Mouse (Mus musculus): ENCODE measurements at regions not wholly inside any gene's neighbourhood (a gene's known extent, or its start where the extent isn't known, plus 50 kb on each side); places are given as distances from the start of the nearest gene placed in this dataset.
"Not testable (repeated sequence)": the region's sequence is repeated elsewhere in the genome, so short reads cannot be mapped to it uniquely, and the experiment has no call there.

GRCm38 (mm10) chr2:3864872-3865271 is 152.6 kb upstream of the Frmd4a start:
- WGBS, result 57% methylated on average over 10 of the region's 10 CpGs
- TF ChIP-seq POLR2A (IDR thresholded peaks at IDR 0.05; ENCODE audit: borderline replicate concordance, extremely low read depth, insufficient read depth, insufficient read length), result no peak
- no peak overlapping the region for H3K4me3 ChIP-seq (replicated peaks; ENCODE audit: low read length)

GRCm38 (mm10) chr2:3866736-3867135 is 150.8 kb upstream of the Frmd4a start:
- not testable (repeated sequence) for ATAC-seq (ENCODE audit: low FRiP score, low read depth); H3K9ac ChIP-seq (ENCODE audit: low read depth, low read length, severe bottlenecking)
- WGBS, result 87% methylated on average over 4 of the region's 4 CpGs

More at GRCm38 (mm10) chr2:3864872-3865271, 152.6 kb upstream of the Frmd4a start:
- H3K4me2 ChIP-seq (replicated peaks; ENCODE audit: low read depth, low read length, severe bottlenecking), result no peak overlapping the region
- no peak for ATAC-seq (ENCODE audit: low FRiP score, low read depth)
- no peak overlapping the region for H3K27ac ChIP-seq (replicated peaks; ENCODE audit: low read depth, low read length)
- H3K27me3 ChIP-seq (ENCODE audit: control insufficient read depth, insufficient read depth, low read length), result no peaks in the 10 kb centered on the region
- no peak overlapping the region for H3K9ac ChIP-seq (ENCODE audit: low read depth, low read length, severe bottlenecking)
- no peaks in the 10 kb centered on the region for H3K4me1 ChIP-seq (ENCODE audit: control insufficient read depth, insufficient read depth, low read length)
- DNase-seq (ENCODE audit: low spot score), result no peak
- no peaks in the 10 kb centered on the region for H3K36me3 ChIP-seq (ENCODE audit: control insufficient read depth, insufficient read depth, low read length)
- H3K9me3 ChIP-seq (ENCODE audit: control insufficient read depth, low read length), result no peaks in the 10 kb centered on the region

GRCm38 (mm10) chr2:3869701-3870100 is 147.8 kb upstream of the Frmd4a start:
- TF ChIP-seq POLR2A (IDR thresholded peaks at IDR 0.05; ENCODE audit: borderline replicate concordance, extremely low read depth, insufficient read depth, insufficient read length), result no peak
- Histone ChIP-seq H3K27ac (replicated peaks; ENCODE audit: low read depth, low read length) (no peak overlapping the region), H3K4me1 (ENCODE audit: control insufficient read depth, insufficient read depth, low read length) (no peaks in the 10 kb centered on the region), H3K4me3 (replicated peaks; ENCODE audit: low read length) (no peak overlapping the region), H3K9me3 (ENCODE audit: control insufficient read depth, low read length) (no peaks in the 10 kb centered on the region), H3K9ac (ENCODE audit: low read depth, low read length, severe bottlenecking) (no peak overlapping the region), H3K4me2 (replicated peaks; ENCODE audit: low read depth, low read length, severe bottlenecking) (no peak overlapping the region), H3K36me3 (ENCODE audit: control insufficient read depth, insufficient read depth, low read length) (no peaks in the 10 kb centered on the region), H3K27me3 (ENCODE audit: control insufficient read depth, insufficient read depth, low read length) (no peaks in the 10 kb centered on the region)
- ATAC-seq (ENCODE audit: low FRiP score, low read depth), result no peak
- 88% methylated on average over 1 of the region's 1 CpGs for WGBS
- no peak for DNase-seq (ENCODE audit: low spot score)

More at GRCm38 (mm10) chr2:3866736-3867135, 150.8 kb upstream of the Frmd4a start:
- not testable (repeated sequence) for H3K27ac ChIP-seq (replicated peaks; ENCODE audit: low read depth, low read length); DNase-seq (ENCODE audit: low spot score); H3K4me1 ChIP-seq (ENCODE audit: control insufficient read depth, insufficient read depth, low read length); H3K4me3 ChIP-seq (replicated peaks; ENCODE audit: low read length); H3K9me3 ChIP-seq (ENCODE audit: control insufficient read depth, low read length); H3K27me3 ChIP-seq (ENCODE audit: control insufficient read depth, insufficient read depth, low read length); H3K36me3 ChIP-seq (ENCODE audit: control insufficient read depth, insufficient read depth, low read length); H3K4me2 ChIP-seq (replicated peaks; ENCODE audit: low read depth, low read length, severe bottlenecking)

- H3K4me2 ChIP-seq (replicated peaks; ENCODE audit: low read depth, low read length, severe bottlenecking), result no peak overlapping the region
- no peak for TF ChIP-seq POLR2A (IDR thresholded peaks at IDR 0.05; ENCODE audit: borderline replicate concordance, extremely low read depth, insufficient read depth, insufficient read length)
These were observed 145.8 kb upstream of the Frmd4a start for GRCm38 (mm10) chr2:3871748-3872147.

GRCm38 (mm10) chr2:3887000-3887399 is 130.5 kb upstream of the Frmd4a start:
- WGBS, result 49% methylated on average over 6 of the region's 6 CpGs
- Histone ChIP-seq H3K9me3 (ENCODE audit: control insufficient read depth, low read length) (no peaks in the 10 kb centered on the region), H3K9ac (ENCODE audit: low read depth, low read length, severe bottlenecking) (no peak overlapping the region), H3K27me3 (ENCODE audit: control insufficient read depth, insufficient read depth, low read length) (no peaks in the 10 kb centered on the region), H3K4me1 (ENCODE audit: control insufficient read depth, insufficient read depth, low read length) (no peaks in the 10 kb centered on the region), H3K4me3 (replicated peaks; ENCODE audit: low read length) (no peak overlapping the region), H3K27ac (replicated peaks; ENCODE audit: low read depth, low read length) (no peak overlapping the region), H3K4me2 (replicated peaks; ENCODE audit: low read depth, low read length, severe bottlenecking) (no peak overlapping the region), H3K36me3 (ENCODE audit: control insufficient read depth, insufficient read depth, low read length) (no peaks in the 10 kb centered on the region)
- ATAC-seq (ENCODE audit: low FRiP score, low read depth) (no peak), DNase-seq (ENCODE audit: low spot score) (no peak)
- TF ChIP-seq POLR2A (IDR thresholded peaks at IDR 0.05; ENCODE audit: borderline replicate concordance, extremely low read depth, insufficient read depth, insufficient read length), result no peak

More at GRCm38 (mm10) chr2:3871748-3872147, 145.8 kb upstream of the Frmd4a start:
- Histone ChIP-seq H3K9me3 (ENCODE audit: control insufficient read depth, low read length) (no peaks in the 10 kb centered on the region), H3K27ac (replicated peaks; ENCODE audit: low read depth, low read length) (no peak overlapping the region), H3K9ac (ENCODE audit: low read depth, low read length, severe bottlenecking) (no peak overlapping the region), H3K36me3 (ENCODE audit: control insufficient read depth, insufficient read depth, low read length) (no peaks in the 10 kb centered on the region), H3K27me3 (ENCODE audit: control insufficient read depth, insufficient read depth, low read length) (no peaks in the 10 kb centered on the region), H3K4me3 (replicated peaks; ENCODE audit: low read length) (no peak overlapping the region), H3K4me1 (ENCODE audit: control insufficient read depth, insufficient read depth, low read length) (no peaks in the 10 kb centered on the region)
- no peak for ATAC-seq (ENCODE audit: low FRiP score, low read depth)
- WGBS, result 82% methylated on average over 3 of the region's 3 CpGs
- DNase-seq (ENCODE audit: low spot score), result no peak

- DNase-seq (ENCODE audit: low spot score), result no peak
- WGBS, result 74% methylated on average over 14 of the region's 14 CpGs
- no peak for TF ChIP-seq POLR2A (IDR thresholded peaks at IDR 0.05; ENCODE audit: borderline replicate concordance, extremely low read depth, insufficient read depth, insufficient read length)
- Histone ChIP-seq H3K4me1 (ENCODE audit: control insufficient read depth, insufficient read depth, low read length) (no peaks in the 10 kb centered on the region), H3K27ac (replicated peaks; ENCODE audit: low read depth, low read length) (no peak overlapping the region), H3K36me3 (ENCODE audit: control insufficient read depth, insufficient read depth, low read length) (no peaks in the 10 kb centered on the region), H3K4me2 (replicated peaks; ENCODE audit: low read depth, low read length, severe bottlenecking) (no peak overlapping the region), H3K9ac (ENCODE audit: low read depth, low read length, severe bottlenecking) (no peak overlapping the region), H3K27me3 (ENCODE audit: control insufficient read depth, insufficient read depth, low read length) (no peaks in the 10 kb centered on the region), H3K9me3 (ENCODE audit: control insufficient read depth, low read length) (no peaks in the 10 kb centered on the region), H3K4me3 (replicated peaks; ENCODE audit: low read length) (no peak overlapping the region)
- ATAC-seq (ENCODE audit: low FRiP score, low read depth), result no peak
These were observed 129.6 kb upstream of the Frmd4a start for GRCm38 (mm10) chr2:3887845-3888433.

Data from limb, embryonic 14.5 days (tissue).